Mouse (Mus musculus): ENCODE results near the gene Celsr3. TPM values are rescaled to one million over a fixed set of nuclear protein-coding genes. Genes with fewer than 3 reads are reported as not detected.

The Celsr3 gene
- polyA plus RNA-seq, 1 experiment: 1.5 TPM

- Histone ChIP-seq H3K27ac (ENCODE audit: insufficient read depth, low read depth, low read length) (peak within 1 kb of the TSS; percentile 86), H3K4me1 (ENCODE audit: control insufficient read depth, insufficient read depth, insufficient read length, low read length) (peaks cover 17% of the 10 kb centered on the region), H3K36me3 (ENCODE audit: control insufficient read depth, insufficient read depth, low read length) (peaks cover 32% of the 10 kb centered on the region), H3K27me3 (ENCODE audit: control insufficient read depth, insufficient read depth, low read length) (no peaks in the 10 kb centered on the region), H3K4me3 (ENCODE audit: low read depth, low read length) (peak within 1 kb of the TSS; percentile 97)
- 76% methylated on average over 3 of the region's 3 CpGs for WGBS
- no peak for TF ChIP-seq POLR2A (IDR thresholded peaks at IDR 0.05; ENCODE audit: low read depth, low read length)
- TF ChIP-seq CTCF (IDR thresholded peaks at IDR 0.05; ENCODE audit: extremely low read depth, insufficient read length, insufficient replicate concordance, low read depth, low read length): no peak
Measured at GRCm38 (mm10) chr9:108852976-108853375, 26.9 kb downstream of the Celsr3 start, which contains the start of gene Slc26a6. TSS of gene Slc26a6 (plus strand) at chr9:108853283.

- H3K4me3 ChIP-seq (ENCODE audit: low read depth, low read length): peak overlapping the region; percentile 97
- peak overlapping the region; percentile 86 for H3K27ac ChIP-seq (ENCODE audit: insufficient read depth, low read depth, low read length)
- 3% methylated on average over 25 of the region's 25 CpGs for WGBS
- peaks cover 39% of the 10 kb centered on the region for H3K36me3 ChIP-seq (ENCODE audit: control insufficient read depth, insufficient read depth, low read length)
- peak; percentile 88 for TF ChIP-seq CTCF (IDR thresholded peaks at IDR 0.05; ENCODE audit: extremely low read depth, insufficient read length, insufficient replicate concordance, low read depth, low read length)
- TF ChIP-seq POLR2A (IDR thresholded peaks at IDR 0.05; ENCODE audit: low read depth, low read length): peak; percentile 62; the same call in 1 of the 2 replicates
- H3K27me3 ChIP-seq (ENCODE audit: control insufficient read depth, insufficient read depth, low read length): no peaks in the 10 kb centered on the region
- H3K4me1 ChIP-seq (ENCODE audit: control insufficient read depth, insufficient read depth, insufficient read length, low read length): peaks cover 13% of the 10 kb centered on the region
Measured at GRCm38 (mm10) chr9:108853635-108854240, 27.6 kb downstream of the Celsr3 start.

- H3K4me3 ChIP-seq (ENCODE audit: low read depth, low read length): peak overlapping the region; percentile 97
- TF ChIP-seq POLR2A (IDR thresholded peaks at IDR 0.05; ENCODE audit: low read depth, low read length) (peak; percentile 97), CTCF (IDR thresholded peaks at IDR 0.05; ENCODE audit: extremely low read depth, insufficient read length, insufficient replicate concordance, low read depth, low read length) (no peak)
- peak overlapping the region; percentile 96 for H3K27ac ChIP-seq (ENCODE audit: insufficient read depth, low read depth, low read length)
- WGBS: under 1% methylated on average over 28 of the region's 28 CpGs
- H3K36me3 ChIP-seq (ENCODE audit: control insufficient read depth, insufficient read depth, low read length): peaks cover 44% of the 10 kb centered on the region
- H3K4me1 ChIP-seq (ENCODE audit: control insufficient read depth, insufficient read depth, insufficient read length, low read length): peaks cover 14% of the 10 kb centered on the region
- H3K27me3 ChIP-seq (ENCODE audit: control insufficient read depth, insufficient read depth, low read length): no peaks in the 10 kb centered on the region
Measured at GRCm38 (mm10) chr9:108854241-108854696, 28.1 kb downstream of the Celsr3 start.

GRCm38 (mm10) chr9:108855335-108855734, 29.2 kb downstream of the Celsr3 start:
- Histone ChIP-seq H3K4me1 (ENCODE audit: control insufficient read depth, insufficient read depth, insufficient read length, low read length) (peaks cover 18% of the 10 kb centered on the region), H3K27ac (ENCODE audit: insufficient read depth, low read depth, low read length) (peak overlapping the region; percentile 96), H3K36me3 (ENCODE audit: control insufficient read depth, insufficient read depth, low read length) (peaks cover 55% of the 10 kb centered on the region), H3K27me3 (ENCODE audit: control insufficient read depth, insufficient read depth, low read length) (no peaks in the 10 kb centered on the region), H3K4me3 (ENCODE audit: low read depth, low read length) (peak overlapping the region; percentile 97)
- WGBS: 25% methylated on average over 5 of the region's 5 CpGs
- TF ChIP-seq CTCF (IDR thresholded peaks at IDR 0.05; ENCODE audit: extremely low read depth, insufficient read length, insufficient replicate concordance, low read depth, low read length) (no peak), POLR2A (IDR thresholded peaks at IDR 0.05; ENCODE audit: low read depth, low read length) (peak; percentile 28; the same call in 1 of the 2 replicates)

- H3K36me3 ChIP-seq (ENCODE audit: control insufficient read depth, insufficient read depth, low read length): peaks cover 58% of the 10 kb centered on the region
- H3K27me3 ChIP-seq (ENCODE audit: control insufficient read depth, insufficient read depth, low read length): no peaks in the 10 kb centered on the region
- H3K4me3 ChIP-seq (ENCODE audit: low read depth, low read length): peak overlapping the region; percentile 97; the same call in 1 of the 2 replicates
- WGBS: 67% methylated on average over 8 of the region's 8 CpGs
- TF ChIP-seq POLR2A (IDR thresholded peaks at IDR 0.05; ENCODE audit: low read depth, low read length) (no peak), CTCF (IDR thresholded peaks at IDR 0.05; ENCODE audit: extremely low read depth, insufficient read length, insufficient replicate concordance, low read depth, low read length) (no peak)
- peaks cover 14% of the 10 kb centered on the region for H3K4me1 ChIP-seq (ENCODE audit: control insufficient read depth, insufficient read depth, insufficient read length, low read length)
- H3K27ac ChIP-seq (ENCODE audit: insufficient read depth, low read depth, low read length): no peak overlapping the region; the same call in 1 of the 2 replicates
Measured at GRCm38 (mm10) chr9:108858792-108859527, 32.8 kb downstream of the Celsr3 start.

Other genes with a start within 250 kb of the Celsr3 start
- 10.7 and 15.9 TPM in 2 replicates for gene Wdr6, start 247.6 kb upstream of the Celsr3 start, polyA plus RNA-seq (2012; rRNA removed)
- gene P4htm, start 228.7 kb upstream of the Celsr3 start, polyA plus RNA-seq (2012; rRNA removed): 3.8 and 4.8 TPM in 2 replicates
- gene Arih2, start 176.9 kb upstream of the Celsr3 start, polyA plus RNA-seq (2012; rRNA removed): 13.1 and 22.4 TPM in 2 replicates
- gene Slc25a20, start 164.2 kb upstream of the Celsr3 start, polyA plus RNA-seq (2012; rRNA removed): 19.7 and 26.0 TPM in 2 replicates
- gene Prkar2a, start 137.0 kb upstream of the Celsr3 start, polyA plus RNA-seq (2012; rRNA removed): 17.6 and 31.5 TPM in 2 replicates
- gene Ip6k2, start 42.5 kb upstream of the Celsr3 start, polyA plus RNA-seq (2012; rRNA removed): 45.0 and 53.8 TPM in 2 replicates
- 13.5 and 18.1 TPM in 2 replicates for gene Nckipsd, start 18.0 kb upstream of the Celsr3 start, polyA plus RNA-seq (2012; rRNA removed)
- gene Slc26a6, start 27.0 kb downstream of the Celsr3 start, polyA plus RNA-seq (2012; rRNA removed): 734 and 815 TPM in 2 replicates
- 33.6 and 39.0 TPM in 2 replicates for gene Tmem89, start 88.3 kb downstream of the Celsr3 start, polyA plus RNA-seq (2012; rRNA removed)
- 991 and 1,216 TPM in 2 replicates for gene Uqcrc1, start 110.3 kb downstream of the Celsr3 start, polyA plus RNA-seq (2012; rRNA removed)
- gene Col7a1, start 127.3 kb downstream of the Celsr3 start, polyA plus RNA-seq (2012; rRNA removed): 3.4 and 9.7 TPM in 2 replicates
- 0.23 and 0.56 TPM in 2 replicates for gene Ucn2, start 159.7 kb downstream of the Celsr3 start, polyA plus RNA-seq (2012; rRNA removed)
- gene Pfkfb4, start 165.5 kb downstream of the Celsr3 start, polyA plus RNA-seq (2012; rRNA removed): 53.2 and 121 TPM in 2 replicates
- gene Shisa5, start 212.2 kb downstream of the Celsr3 start, polyA plus RNA-seq (2012; rRNA removed): 406 and 675 TPM in 2 replicates
- 51.9 and 174 TPM in 2 replicates for gene Trex1, start 233.4 kb downstream of the Celsr3 start, polyA plus RNA-seq (2012; rRNA removed)
- 5.8 and 10.7 TPM in 2 replicates for gene Atrip, start 247.8 kb downstream of the Celsr3 start, polyA plus RNA-seq (2012; rRNA removed)

Measured in small intestine, adult 2 months (tissue).